Mouse (Mus musculus): ENCODE data around the gene Wscd2. TPM values are rescaled to one million over a fixed set of nuclear protein-coding genes. Genes with fewer than 3 reads are reported as not detected.

The Wscd2 gene
- polyA plus RNA-seq, 1 experiment from 2014 or later: 6.2 TPM

DNA sequence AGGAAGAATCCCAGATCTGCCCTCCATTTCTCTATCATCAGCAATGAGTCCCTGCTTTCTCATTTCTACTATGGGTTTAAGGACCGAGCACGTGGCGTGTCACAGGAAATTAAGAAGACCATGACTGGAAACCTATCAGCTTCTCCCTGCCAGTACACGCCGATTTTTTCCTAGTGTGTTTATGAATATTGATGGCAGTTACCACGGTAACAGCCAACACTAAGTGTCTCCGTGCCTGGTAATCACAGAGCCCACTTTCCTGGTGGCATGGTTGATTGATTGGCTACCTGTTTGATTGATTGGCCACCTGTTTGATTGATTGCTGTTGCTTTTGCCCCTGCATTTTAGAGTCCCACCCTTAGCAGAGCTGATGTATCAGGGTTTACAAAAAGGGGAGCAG is 30.2 kb upstream of the Wscd2 start:
- no peaks in the 10 kb centered on the region for H3K36me3 ChIP-seq (ENCODE audit: control insufficient read depth, insufficient read depth, low read length)
- H3K27me3 ChIP-seq (ENCODE audit: control insufficient read depth, insufficient read depth, low read length): peaks cover 20% of the 10 kb centered on the region
- WGBS: 55% methylated on average over 7 of the region's 7 CpGs
- H3K4me3 ChIP-seq (replicated peaks; ENCODE audit: low read length): no peak overlapping the region
- no peak overlapping the region for H3K9ac ChIP-seq (ENCODE audit: low read length)
- no peak overlapping the region for H3K4me2 ChIP-seq (ENCODE audit: low read depth, low read length)
- no peak for ATAC-seq (ENCODE audit: insufficient read depth, low FRiP score)
- H3K9me3 ChIP-seq (replicated peaks; ENCODE audit: control insufficient read depth, low read length): no peaks in the 10 kb centered on the region
- H3K27ac ChIP-seq (ENCODE audit: low read length): no peak overlapping the region
- H3K4me1 ChIP-seq (ENCODE audit: control insufficient read depth, insufficient read depth, low read length): peaks cover 13% of the 10 kb centered on the region; the same call in 1 of the 2 replicates

DNA sequence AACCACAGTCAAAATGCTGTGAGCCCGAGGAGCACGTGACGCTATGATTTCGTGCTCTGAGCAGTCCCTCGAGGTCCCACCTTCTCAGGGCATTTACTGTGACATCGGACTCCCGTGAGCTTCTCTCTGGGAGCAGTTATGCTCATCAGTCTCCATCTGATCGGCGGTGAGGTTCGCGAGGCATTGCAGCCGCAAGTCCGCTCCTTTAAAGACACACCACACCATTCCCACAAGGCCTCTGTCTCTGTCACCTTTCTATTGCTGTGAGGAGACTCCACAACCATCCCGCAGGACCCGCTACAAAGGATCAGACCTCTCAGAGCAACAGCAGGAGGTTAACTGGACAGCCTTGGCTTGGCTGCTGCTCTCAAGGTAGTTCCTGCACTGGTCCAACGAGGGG is 28.6 kb upstream of the Wscd2 start:
- Histone ChIP-seq H3K4me1 (ENCODE audit: control insufficient read depth, insufficient read depth, low read length) (peaks cover 13% of the 10 kb centered on the region; the same call in 1 of the 2 replicates), H3K9me3 (replicated peaks; ENCODE audit: control insufficient read depth, low read length) (no peaks in the 10 kb centered on the region), H3K4me3 (replicated peaks; ENCODE audit: low read length) (no peak overlapping the region), H3K27ac (ENCODE audit: low read length) (no peak overlapping the region), H3K4me2 (ENCODE audit: low read depth, low read length) (no peak overlapping the region), H3K27me3 (ENCODE audit: control insufficient read depth, insufficient read depth, low read length) (peaks cover 20% of the 10 kb centered on the region), H3K36me3 (ENCODE audit: control insufficient read depth, insufficient read depth, low read length) (no peaks in the 10 kb centered on the region), H3K9ac (ENCODE audit: low read length) (0 out of 2 replicates have a peak overlapping the region, but pooled peaks have one; percentile 1)
- ATAC-seq (ENCODE audit: insufficient read depth, low FRiP score): no peak
- WGBS: 22% methylated on average over 16 of the region's 16 CpGs

DNA sequence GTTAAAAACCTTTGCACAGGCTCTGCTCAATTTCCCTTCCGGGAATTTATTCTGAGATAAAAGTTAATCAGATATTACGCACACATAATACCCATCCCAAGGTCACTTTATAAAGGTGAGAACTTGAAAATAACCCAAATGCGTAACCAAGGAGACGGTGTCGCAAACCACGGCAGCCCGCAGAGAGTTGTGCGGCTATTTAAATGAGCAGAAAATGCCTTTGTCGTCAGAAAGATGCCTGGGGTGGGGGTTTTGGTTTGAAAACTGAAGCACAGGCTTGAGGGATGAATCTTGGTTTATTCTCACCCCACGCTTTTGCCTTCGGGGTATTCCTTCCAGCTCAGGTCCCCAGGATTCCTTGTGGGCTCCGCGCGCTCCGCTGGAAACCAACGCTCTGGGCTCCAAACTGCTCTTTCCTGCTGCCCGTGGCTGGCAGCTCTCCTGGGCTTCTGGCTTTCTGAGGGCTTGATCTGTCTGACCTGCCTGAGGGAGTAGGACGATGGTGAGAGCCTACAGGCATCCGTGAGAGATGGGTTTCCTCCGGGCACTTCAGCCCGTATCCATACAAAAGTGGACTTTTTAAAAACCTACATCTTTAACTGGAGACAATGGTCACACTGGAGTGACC is 28.0 kb upstream of the Wscd2 start:
- Histone ChIP-seq H3K36me3 (ENCODE audit: control insufficient read depth, insufficient read depth, low read length) (no peaks in the 10 kb centered on the region), H3K4me2 (ENCODE audit: low read depth, low read length) (no peak overlapping the region), H3K4me3 (replicated peaks; ENCODE audit: low read length) (no peak overlapping the region), H3K9me3 (replicated peaks; ENCODE audit: control insufficient read depth, low read length) (no peaks in the 10 kb centered on the region), H3K9ac (ENCODE audit: low read length) (no peak overlapping the region), H3K27me3 (ENCODE audit: control insufficient read depth, insufficient read depth, low read length) (peaks cover 20% of the 10 kb centered on the region), H3K4me1 (ENCODE audit: control insufficient read depth, insufficient read depth, low read length) (peaks cover 16% of the 10 kb centered on the region; the same call in 1 of the 2 replicates), H3K27ac (ENCODE audit: low read length) (no peak overlapping the region)
- WGBS: 55% methylated on average over 21 of the region's 21 CpGs
- ATAC-seq (ENCODE audit: insufficient read depth, low FRiP score): no peak

DNA sequence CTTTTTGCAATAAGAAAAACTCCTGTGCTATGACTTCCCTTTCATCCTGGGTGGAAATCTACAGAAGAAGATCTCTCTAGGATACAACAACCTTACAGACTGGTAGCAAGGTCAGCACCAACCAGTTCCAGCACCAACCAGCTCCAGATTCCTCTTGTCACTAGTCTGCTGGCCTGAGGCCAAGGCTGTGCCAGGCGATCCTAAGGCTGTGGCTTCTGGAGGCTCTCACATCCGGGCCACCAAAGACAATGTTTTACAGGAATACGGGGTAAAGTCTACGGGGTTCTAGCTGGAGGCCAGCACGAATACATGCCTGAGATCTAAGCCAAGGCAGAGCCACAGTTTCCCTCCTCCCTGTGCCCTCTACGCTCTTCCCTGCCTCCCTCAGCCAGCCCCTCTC is 25.4 kb upstream of the Wscd2 start:
- no peaks in the 10 kb centered on the region for H3K36me3 ChIP-seq (ENCODE audit: control insufficient read depth, insufficient read depth, low read length)
- whole genome bisulfite sequencing: 76% methylated on average over 6 of the region's 6 CpGs
- H3K27me3 ChIP-seq (ENCODE audit: control insufficient read depth, insufficient read depth, low read length): peaks cover 20% of the 10 kb centered on the region
- no peak overlapping the region for H3K4me2 ChIP-seq (ENCODE audit: low read depth, low read length)
- no peak overlapping the region for H3K4me3 ChIP-seq (replicated peaks; ENCODE audit: low read length)
- H3K4me1 ChIP-seq (ENCODE audit: control insufficient read depth, insufficient read depth, low read length): peaks cover 28% of the 10 kb centered on the region
- H3K9ac ChIP-seq (ENCODE audit: low read length): no peak overlapping the region
- no peak for ATAC-seq (ENCODE audit: insufficient read depth, low FRiP score)
- no peaks in the 10 kb centered on the region for H3K9me3 ChIP-seq (replicated peaks; ENCODE audit: control insufficient read depth, low read length)
- no peak overlapping the region for H3K27ac ChIP-seq (ENCODE audit: low read length)

DNA sequence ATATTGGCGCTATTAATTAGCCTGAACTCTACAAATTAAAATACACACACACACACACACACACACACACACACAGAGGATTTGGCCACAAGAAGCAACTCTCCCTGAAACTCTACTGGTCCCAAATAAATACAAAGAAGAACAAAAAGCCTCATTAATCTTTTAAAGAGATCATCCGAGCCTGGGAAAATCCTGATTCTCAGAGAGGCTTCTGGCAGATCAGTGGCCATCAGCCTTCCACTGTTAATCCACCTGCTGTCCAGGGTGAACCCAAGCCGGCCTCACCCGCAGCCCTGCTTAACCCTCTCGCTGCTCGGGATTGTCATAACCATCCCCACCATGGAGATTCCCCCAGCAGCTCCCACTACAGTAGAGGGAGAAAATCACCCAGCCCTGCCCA is 23.6 kb upstream of the Wscd2 start:
- Histone ChIP-seq H3K4me1 (ENCODE audit: control insufficient read depth, insufficient read depth, low read length) (peaks cover 26% of the 10 kb centered on the region), H3K4me2 (ENCODE audit: low read depth, low read length) (no peak overlapping the region), H3K27me3 (ENCODE audit: control insufficient read depth, insufficient read depth, low read length) (0 out of 2 replicates have a peak, but pooled peaks cover 12% of the 10 kb centered on the region), H3K4me3 (replicated peaks; ENCODE audit: low read length) (no peak overlapping the region), H3K36me3 (ENCODE audit: control insufficient read depth, insufficient read depth, low read length) (no peaks in the 10 kb centered on the region), H3K27ac (ENCODE audit: low read length) (no peak overlapping the region), H3K9me3 (replicated peaks; ENCODE audit: control insufficient read depth, low read length) (no peaks in the 10 kb centered on the region), H3K9ac (ENCODE audit: low read length) (no peak overlapping the region)
- WGBS: 47% methylated on average over 6 of the region's 6 CpGs
- ATAC-seq (ENCODE audit: insufficient read depth, low FRiP score): no peak

DNA sequence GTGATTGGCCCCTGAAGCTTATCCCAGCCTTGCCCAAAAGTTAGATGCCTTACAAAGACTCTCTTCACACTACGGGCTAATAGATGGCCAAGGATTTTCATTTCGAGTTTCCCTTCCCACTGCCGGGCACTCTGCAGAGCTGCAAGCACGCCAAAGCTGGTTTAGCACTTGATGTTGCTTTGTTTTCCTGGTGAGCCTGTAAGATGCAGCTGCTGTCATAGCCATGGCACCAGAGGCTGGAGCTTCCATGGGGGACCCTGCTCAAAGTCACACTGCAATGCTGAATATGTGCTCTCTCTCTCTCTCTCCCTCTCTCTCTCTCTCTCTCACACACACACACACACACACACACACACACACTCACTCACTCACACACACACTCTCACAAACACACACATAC is 23.1 kb upstream of the Wscd2 start:
- Histone ChIP-seq H3K27me3 (ENCODE audit: control insufficient read depth, insufficient read depth, low read length) (0 out of 2 replicates have a peak, but pooled peaks cover 9% of the 10 kb centered on the region), H3K4me1 (ENCODE audit: control insufficient read depth, insufficient read depth, low read length) (peaks cover 23% of the 10 kb centered on the region), H3K36me3 (ENCODE audit: control insufficient read depth, insufficient read depth, low read length) (no peaks in the 10 kb centered on the region), H3K4me3 (replicated peaks; ENCODE audit: low read length) (no peak overlapping the region), H3K9me3 (replicated peaks; ENCODE audit: control insufficient read depth, low read length) (no peaks in the 10 kb centered on the region), H3K4me2 (ENCODE audit: low read depth, low read length) (no peak overlapping the region), H3K27ac (ENCODE audit: low read length) (no peak overlapping the region; the same call in 1 of the 2 replicates), H3K9ac (ENCODE audit: low read length) (no peak overlapping the region)
- whole genome bisulfite sequencing: 45% methylated on average over 4 of the region's 4 CpGs
- no peak for ATAC-seq (ENCODE audit: insufficient read depth, low FRiP score)

DNA sequence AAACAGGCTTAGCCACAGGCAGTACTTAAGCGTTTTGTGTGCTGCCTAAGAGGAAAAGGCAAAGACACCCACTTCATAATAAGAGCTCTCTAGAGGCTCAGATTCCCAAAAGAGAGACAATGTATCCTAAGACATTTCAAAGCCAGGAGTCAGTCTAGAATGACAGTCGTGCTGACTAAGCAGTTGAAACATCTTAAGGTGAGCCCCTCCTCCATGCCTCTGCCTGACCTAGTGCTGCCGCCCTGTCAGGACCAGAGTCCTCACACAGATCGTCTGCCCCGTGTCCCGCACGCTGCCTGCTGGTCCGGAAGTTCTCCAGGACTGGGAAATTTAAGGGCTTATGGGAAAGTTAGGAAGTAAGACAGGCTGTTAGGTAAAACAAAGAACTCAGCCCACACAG is 22.4 kb upstream of the Wscd2 start:
- H3K4me1 ChIP-seq (ENCODE audit: control insufficient read depth, insufficient read depth, low read length): peaks cover 23% of the 10 kb centered on the region
- H3K9me3 ChIP-seq (replicated peaks; ENCODE audit: control insufficient read depth, low read length): no peaks in the 10 kb centered on the region
- no peak overlapping the region for H3K4me3 ChIP-seq (replicated peaks; ENCODE audit: low read length)
- H3K27me3 ChIP-seq (ENCODE audit: control insufficient read depth, insufficient read depth, low read length): 0 out of 2 replicates have a peak, but pooled peaks cover 6% of the 10 kb centered on the region
- no peak overlapping the region; the same call in 1 of the 2 replicates for H3K9ac ChIP-seq (ENCODE audit: low read length)
- peak overlapping the region; percentile 55 for H3K27ac ChIP-seq (ENCODE audit: low read length)
- ATAC-seq (ENCODE audit: insufficient read depth, low FRiP score): 0 out of 2 replicates have a peak, but pooled peaks have one; percentile 11
- WGBS: under 1% methylated on average over 8 of the region's 8 CpGs
- no peaks in the 10 kb centered on the region for H3K36me3 ChIP-seq (ENCODE audit: control insufficient read depth, insufficient read depth, low read length)
- H3K4me2 ChIP-seq (ENCODE audit: low read depth, low read length): peak overlapping the region; percentile 41; the same call in 1 of the 2 replicates

DNA sequence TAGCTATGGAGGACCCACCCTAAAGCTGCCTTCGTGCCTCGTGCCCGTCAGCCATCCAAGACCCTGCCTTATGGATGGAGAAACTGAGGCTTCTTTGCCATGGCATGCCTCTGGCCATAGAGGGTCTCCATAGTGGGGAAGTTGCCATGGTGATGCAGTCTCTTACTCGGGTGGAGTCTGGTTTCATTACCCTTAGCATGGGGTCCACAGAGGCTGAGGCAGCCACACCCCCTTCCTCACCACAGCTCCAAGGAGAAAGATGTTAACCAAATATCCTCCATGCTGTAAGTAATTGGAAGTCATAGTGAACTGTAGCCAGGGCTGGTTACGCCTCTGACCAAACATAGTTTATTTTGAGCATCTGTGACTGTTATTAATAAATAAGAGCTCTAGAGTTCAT is 21.5 kb upstream of the Wscd2 start:
- peak overlapping the region; percentile 55; the same call in 1 of the 2 replicates for H3K27ac ChIP-seq (ENCODE audit: low read length)
- no peaks in the 10 kb centered on the region; the same call in 1 of the 2 replicates for H3K27me3 ChIP-seq (ENCODE audit: control insufficient read depth, insufficient read depth, low read length)
- H3K4me2 ChIP-seq (ENCODE audit: low read depth, low read length): no peak overlapping the region

DNA sequence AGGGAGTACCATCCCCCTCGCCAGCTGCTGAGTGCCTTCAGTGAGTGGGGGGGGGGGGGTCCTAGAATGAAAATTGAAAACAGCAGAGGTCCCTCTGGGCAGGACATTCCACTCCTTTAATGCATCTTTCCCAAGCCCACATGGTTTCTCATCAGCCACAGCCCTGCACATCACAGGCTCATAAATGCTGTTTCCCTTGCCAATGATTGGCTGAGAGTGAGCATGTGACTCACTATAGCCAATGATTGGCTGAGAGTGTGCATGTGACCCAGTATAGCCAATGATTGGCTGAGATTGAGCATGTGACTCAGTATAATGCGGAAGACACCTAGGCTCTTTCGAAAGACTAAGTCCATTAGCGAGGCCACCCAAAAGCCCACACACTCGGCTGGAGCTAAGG is 20.9 kb upstream of the Wscd2 start:
- no peak for ATAC-seq (ENCODE audit: insufficient read depth, low FRiP score)
- H3K9me3 ChIP-seq (replicated peaks; ENCODE audit: control insufficient read depth, low read length): no peaks in the 10 kb centered on the region
- H3K4me3 ChIP-seq (replicated peaks; ENCODE audit: low read length): no peak overlapping the region
- no peaks in the 10 kb centered on the region; the same call in 1 of the 2 replicates for H3K27me3 ChIP-seq (ENCODE audit: control insufficient read depth, insufficient read depth, low read length)
- H3K4me2 ChIP-seq (ENCODE audit: low read depth, low read length): no peak overlapping the region
- 85% methylated on average over 5 of the region's 5 CpGs for WGBS
- H3K36me3 ChIP-seq (ENCODE audit: control insufficient read depth, insufficient read depth, low read length): no peaks in the 10 kb centered on the region
- no peak overlapping the region for H3K27ac ChIP-seq (ENCODE audit: low read length)
- no peak overlapping the region for H3K9ac ChIP-seq (ENCODE audit: low read length)
- H3K4me1 ChIP-seq (ENCODE audit: control insufficient read depth, insufficient read depth, low read length): peaks cover 15% of the 10 kb centered on the region

More for the DNA sequence above, 21.5 kb upstream of the Wscd2 start:
- Histone ChIP-seq H3K4me1 (ENCODE audit: control insufficient read depth, insufficient read depth, low read length) (peaks cover 18% of the 10 kb centered on the region), H3K4me3 (replicated peaks; ENCODE audit: low read length) (no peak overlapping the region), H3K9ac (ENCODE audit: low read length) (no peak overlapping the region), H3K36me3 (ENCODE audit: control insufficient read depth, insufficient read depth, low read length) (no peaks in the 10 kb centered on the region), H3K9me3 (replicated peaks; ENCODE audit: control insufficient read depth, low read length) (no peaks in the 10 kb centered on the region)
- no peak for ATAC-seq (ENCODE audit: insufficient read depth, low FRiP score)
- 55% methylated on average over 5 of the region's 5 CpGs for WGBS

Data from stomach, embryonic 16.5 days (tissue).